Mouse (Mus musculus): ENCODE measurements around the gene Rcbtb2. TPM values are rescaled to one million over a fixed set of nuclear protein-coding genes. Genes with fewer than 3 reads are reported as not detected.

Rcbtb2 gene
- total and polyA plus RNA-seq, 3 experiments: 34.1 to 49.0 (median 36.9) TPM

DNA sequence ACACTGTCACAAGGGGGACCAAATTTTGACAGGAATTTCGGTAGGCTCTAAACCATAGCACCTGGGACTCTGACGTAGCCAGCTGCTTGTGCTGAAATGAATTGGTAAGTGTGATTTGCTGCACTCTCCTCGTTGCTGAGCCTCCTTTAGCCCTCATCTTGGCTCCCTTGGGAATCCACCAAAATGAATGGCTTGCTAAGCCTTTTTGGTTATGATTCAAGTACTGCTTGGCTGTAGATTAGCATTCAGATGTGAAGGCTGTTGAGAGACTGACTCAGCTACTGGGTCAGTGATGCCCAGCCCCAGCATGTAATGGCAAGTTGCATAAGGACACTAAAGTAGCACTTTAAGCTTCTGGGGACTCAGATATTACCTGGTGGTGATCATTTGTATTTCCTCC, 12.2 kb upstream of the Rcbtb2 start:
- peak; percentile 60 for DNase-seq (ENCODE audit: extremely low read depth)

DNA sequence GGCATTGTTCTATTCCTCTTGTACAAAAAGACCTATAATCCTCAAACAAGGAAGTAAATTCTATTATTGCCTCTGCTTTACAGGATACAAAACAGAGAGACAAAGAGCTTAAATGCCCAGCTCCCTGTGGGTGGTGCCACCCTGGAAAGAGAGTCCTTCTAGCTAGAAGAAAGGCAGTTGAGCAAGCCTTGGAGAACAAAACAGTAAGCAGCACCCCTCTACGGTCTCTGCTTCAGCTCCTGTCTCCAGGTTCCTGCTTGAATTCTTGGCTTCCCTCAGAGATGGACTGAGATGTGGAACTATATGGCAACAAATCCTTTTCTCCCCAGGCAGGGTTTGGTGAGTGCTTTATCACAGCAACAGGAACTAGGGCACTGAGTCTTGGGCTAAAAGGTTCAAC, 11.7 kb upstream of the Rcbtb2 start:
- Histone ChIP-seq H3K9me3 (replicated peaks; ENCODE audit: low read length) (peaks cover 6% of the 10 kb centered on the region), H3K36me3 (replicated peaks in 1 of 2; ENCODE audit: control insufficient read depth in 1 of 2, insufficient read depth in 1 of 2, low read length in 1 of 2) (no peaks in the 10 kb centered on the region), H3K9ac (ENCODE audit: insufficient read depth, low read depth) (no peak overlapping the region), H3K4me2 (ENCODE audit: insufficient read depth, low read depth, poor library complexity, severe bottlenecking) (no peak overlapping the region), H3K27me3 (replicated peaks) (no peaks in the 10 kb centered on the region), H3K27ac (ENCODE audit: insufficient read depth, low read depth) (no peak overlapping the region), H3K4me3 (replicated peaks in 1 of 3; ENCODE audit: low read depth in 2 of 3, low read length in 2 of 3, poor library complexity in 1 of 3) (no peak overlapping the region), H3K79me2 (replicated peaks; ENCODE audit: control insufficient read depth, extremely low read depth, insufficient read depth, poor library complexity, severe bottlenecking) (no peaks in the 10 kb centered on the region), H3K4me1 (ENCODE audit: control insufficient read depth in 1 of 2, insufficient read depth in 2 of 2) (peaks cover 10 to 29% of the 10 kb centered on the region in 2 experiments)
- no peak for DNase-seq (ENCODE audit: extremely low read depth)
- in situ Hi-C loops (cut with MboI; ENCODE audit: low pct_ligation_motif_present, low pct_unique_long_range_greater_than_20kb, low sequenced_read_pairs): loop anchor here (25.0 kb wide), 1 partner anchor 326 kb away; no protein-coding TSS in a partner anchor
- dilution Hi-C loops (cut with MboI; ENCODE audit: extremely low pct_ligation_motif_present, extremely low pct_unique_long_range_greater_than_20kb, low sequenced_read_pairs): no loop called here
- TF ChIP-seq NRF1 (IDR thresholded peaks at IDR 0.05; ENCODE audit: low read depth, low read length) (no peak), MEF2A (IDR thresholded peaks at IDR 0.05; ENCODE audit: borderline replicate concordance, low read depth, low read length) (no peak), E2F4 (IDR thresholded peaks at IDR 0.05; ENCODE audit: insufficient replicate concordance, low read depth, low read length) (no peak), JUND (conservative IDR thresholded peaks at IDR 0.05; ENCODE audit: low read depth, low read length) (no peak), RCOR1 (conservative IDR thresholded peaks at IDR 0.05; ENCODE audit: low read depth, low read length) (no peak), HCFC1 (IDR thresholded peaks at IDR 0.05; ENCODE audit: low read depth, low read length) (no peak), MAZ (IDR thresholded peaks at IDR 0.05; ENCODE audit: low read depth, low read length) (no peak), EP300 (IDR thresholded peaks at IDR 0.05; ENCODE audit: low read length) (no peak), KAT2A (IDR thresholded peaks at IDR 0.05; ENCODE audit: insufficient replicate concordance, low read length) (no peak)

More for the DNA sequence above, 12.2 kb upstream of the Rcbtb2 start:
- TF ChIP-seq TBP (conservative IDR thresholded peaks at IDR 0.05; ENCODE audit: low read depth, low read length) (no peak), ZNF384 (IDR thresholded peaks at IDR 0.05; ENCODE audit: low read depth, low read length) (no peak), BHLHE40 (IDR thresholded peaks at IDR 0.05; ENCODE audit: low read depth, low read length) (peak; percentile 59), NELFE (IDR thresholded peaks at IDR 0.05; ENCODE audit: low read depth, low read length) (no peak), CTCF (conservative IDR thresholded peaks at IDR 0.05 in 1 of 2, IDR thresholded peaks at IDR 0.05 in 1 of 2; ENCODE audit: low read depth in 2 of 2, low read length in 2 of 2) (no peak), ZC3H11A (IDR thresholded peaks at IDR 0.05; ENCODE audit: low read depth, low read length) (no peak), CHD1 (IDR thresholded peaks at IDR 0.05; ENCODE audit: low read depth, low read length) (no peak), USF1 (IDR thresholded peaks at IDR 0.05; ENCODE audit: low read depth, low read length) (no peak), HCFC1 (IDR thresholded peaks at IDR 0.05; ENCODE audit: low read depth, low read length) (no peak), MXI1 (IDR thresholded peaks at IDR 0.05; ENCODE audit: low read depth, low read length) (no peak), MYC (IDR thresholded peaks at IDR 0.05; ENCODE audit: low read depth, low read length) (0 out of 2 replicates have a peak, but pooled peaks have one; percentile 23), IRF4 (IDR thresholded peaks at IDR 0.05; ENCODE audit: low read depth, low read length) (0 out of 2 replicates have a peak, but pooled peaks have one; percentile 28), JUND (conservative IDR thresholded peaks at IDR 0.05; ENCODE audit: low read depth, low read length) (no peak; the same call in 1 of the 2 replicates), GABPA (IDR thresholded peaks at IDR 0.05; ENCODE audit: insufficient replicate concordance, low read depth, low read length) (no peak), MEF2A (IDR thresholded peaks at IDR 0.05; ENCODE audit: borderline replicate concordance, low read depth, low read length) (no peak; the same call in 1 of the 2 replicates), MAX (IDR thresholded peaks at IDR 0.05; ENCODE audit: low read length) (no peak), USF2 (conservative IDR thresholded peaks at IDR 0.05; ENCODE audit: low read depth, low read length) (no peak), E2F4 (IDR thresholded peaks at IDR 0.05; ENCODE audit: insufficient replicate concordance, low read depth, low read length) (no peak), CHD2 (IDR thresholded peaks at IDR 0.05; ENCODE audit: low read length) (no peak), ZKSCAN1 (IDR thresholded peaks at IDR 0.05; ENCODE audit: borderline replicate concordance, low read depth, low read length) (no peak), TCF12 (IDR thresholded peaks at IDR 0.05; ENCODE audit: low read depth, low read length) (peak; percentile 59; the same call in 1 of the 2 replicates), ELF1 (IDR thresholded peaks at IDR 0.05; ENCODE audit: low read depth, low read length) (no peak), ETS1 (conservative IDR thresholded peaks at IDR 0.05; ENCODE audit: low read depth, low read length) (peak; percentile 64), PAX5 (IDR thresholded peaks at IDR 0.05; ENCODE audit: low read length) (no peak), KAT2A (IDR thresholded peaks at IDR 0.05; ENCODE audit: insufficient replicate concordance, low read length) (0 out of 2 replicates have a peak, but pooled peaks have one; percentile 29), NRF1 (IDR thresholded peaks at IDR 0.05; ENCODE audit: low read depth, low read length) (no peak), RAD21 (IDR thresholded peaks at IDR 0.05; ENCODE audit: low read depth, low read length) (no peak), UBTF (IDR thresholded peaks at IDR 0.05; ENCODE audit: low read depth, low read length) (no peak), ZMIZ1 (IDR thresholded peaks at IDR 0.05; ENCODE audit: low read depth, low read length) (no peak), SMC3 (IDR thresholded peaks at IDR 0.05; ENCODE audit: low read depth, low read length) (no peak), SIN3A (IDR thresholded peaks at IDR 0.05; ENCODE audit: low read length) (no peak), MAZ (IDR thresholded peaks at IDR 0.05; ENCODE audit: low read depth, low read length) (no peak), EP300 (IDR thresholded peaks at IDR 0.05; ENCODE audit: low read length) (peak; percentile 75), MAFK (IDR thresholded peaks at IDR 0.05; ENCODE audit: insufficient replicate concordance, low read length) (peak; percentile 61; the same call in 1 of the 2 replicates), RCOR1 (conservative IDR thresholded peaks at IDR 0.05; ENCODE audit: low read depth, low read length) (no peak), POLR2A (IDR thresholded peaks at IDR 0.05; ENCODE audit: low read depth, low read length) (no peak), JUN (IDR thresholded peaks at IDR 0.05; ENCODE audit: insufficient read depth, low read depth, low read length) (no peak), POLR2AphosphoS2 (IDR thresholded peaks at IDR 0.05; ENCODE audit: low read depth, low read length) (no peak)
- peaks cover 10 to 32% of the 10 kb centered on the region in 2 experiments for H3K4me1 ChIP-seq (ENCODE audit: control insufficient read depth in 1 of 2, insufficient read depth in 2 of 2)
- no peak overlapping the region for H3K4me3 ChIP-seq (replicated peaks in 1 of 3; ENCODE audit: low read depth in 2 of 3, low read length in 2 of 3, poor library complexity in 1 of 3)
- H3K4me2 ChIP-seq (ENCODE audit: insufficient read depth, low read depth, poor library complexity, severe bottlenecking): no peak overlapping the region
- no peaks in the 10 kb centered on the region for H3K79me2 ChIP-seq (replicated peaks; ENCODE audit: control insufficient read depth, extremely low read depth, insufficient read depth, poor library complexity, severe bottlenecking)
- in situ Hi-C loops (cut with MboI; ENCODE audit: low pct_ligation_motif_present, low pct_unique_long_range_greater_than_20kb, low sequenced_read_pairs) (loop anchor here (25.0 kb wide), 1 partner anchor 327 kb away; no protein-coding TSS in a partner anchor), dilution Hi-C loops (cut with MboI; ENCODE audit: extremely low pct_ligation_motif_present, extremely low pct_unique_long_range_greater_than_20kb, low sequenced_read_pairs) (no loop called here)
- no peaks in the 10 kb centered on the region for H3K27me3 ChIP-seq (replicated peaks)
- H3K36me3 ChIP-seq (replicated peaks in 1 of 2; ENCODE audit: control insufficient read depth in 1 of 2, insufficient read depth in 1 of 2, low read length in 1 of 2): no peaks in the 10 kb centered on the region
- peaks cover 6% of the 10 kb centered on the region for H3K9me3 ChIP-seq (replicated peaks; ENCODE audit: low read length)
- H3K9ac ChIP-seq (ENCODE audit: insufficient read depth, low read depth): peak overlapping the region; percentile 15; the same call in 1 of the 2 replicates
- H3K27ac ChIP-seq (ENCODE audit: insufficient read depth, low read depth): no peak overlapping the region

All from CH12.LX (cell line).